Mouse (Mus musculus) gastrocnemius, postnatal 14 days (tissue): Measurements from ENCODE around the gene Gm47841. TPM values are rescaled to one million over a fixed set of nuclear protein-coding genes. Genes with fewer than 3 reads are reported as not detected.

ENCODE experiments used
- DNase-seq: peaks from one replicate; pipeline ENCODE4 v3.0.0; 2021; ENCODE audit warnings: mixed read lengths
- intact Hi-C: fragments of 180-260 bp; cut with DNase I; formaldehyde crosslinking; loops from one replicate; pipeline ENCODE4 v1.15.1; 2025; ENCODE audit warnings: low total_unique reads
- long read RNA-seq, 2 experiments: library from polyadenylated mRNA; stranded (forward); transcript quantifications; one replicate each; pipeline ENCODE4 v2.0.0; 2021
- total RNA-seq, 2 experiments: library from RNA; stranded (reverse); gene quantifications; 2 replicates each; pipeline ENCODE4 v1.2.3; 2021

The Gm47841 gene
- not detected for total RNA-seq
- long read RNA-seq, experiment 1 = 0 reads
- long read RNA-seq, experiment 2 = 0 reads

DNA sequence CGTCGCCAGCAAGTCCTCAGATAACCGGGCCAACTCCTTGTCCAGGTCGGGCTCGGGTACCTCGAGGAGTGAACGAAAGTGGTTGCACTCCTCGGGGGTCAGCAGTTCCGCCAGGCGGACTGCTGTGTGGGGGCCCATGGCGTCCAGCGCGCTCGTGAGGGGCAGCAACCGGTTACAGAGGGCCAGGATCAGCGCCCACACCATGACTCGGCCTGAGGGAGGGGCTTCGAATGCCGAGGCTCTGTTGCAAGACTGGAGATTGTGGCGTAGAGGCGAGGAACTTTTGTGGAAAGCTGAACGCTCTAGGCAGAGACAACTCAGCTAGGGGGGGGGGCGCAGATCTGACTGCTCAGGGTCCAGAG is at the start of gene Gm47841:
TSS of gene Gm47841 (minus strand) at position 204 of the 362 bp plus-strand sequence.
- no peak for DNase-seq
- intact Hi-C loops = no loop called here

DNA sequence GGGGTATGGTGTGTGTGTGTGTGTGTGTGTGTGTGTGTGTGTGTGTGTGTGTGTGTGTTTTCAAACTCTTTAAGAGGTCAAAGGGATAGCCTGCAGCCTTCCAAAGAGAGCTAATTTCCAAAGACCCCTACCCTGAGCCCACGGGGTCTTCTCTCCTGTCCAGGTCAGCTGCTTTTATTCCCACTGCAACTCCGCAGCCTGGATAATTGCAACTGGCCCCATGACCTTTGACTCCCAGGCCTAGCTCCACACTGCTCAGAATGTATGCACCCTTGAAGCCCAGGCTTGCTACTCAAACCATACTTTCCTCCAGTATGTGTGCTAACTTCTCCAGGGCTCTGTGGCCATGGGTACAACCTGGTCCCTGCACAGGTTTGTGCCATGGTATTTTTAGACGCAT is 48.2 kb upstream of the Gm47841 start:
- intact Hi-C loops = no loop called here
- DNase-seq = no peak

DNA sequence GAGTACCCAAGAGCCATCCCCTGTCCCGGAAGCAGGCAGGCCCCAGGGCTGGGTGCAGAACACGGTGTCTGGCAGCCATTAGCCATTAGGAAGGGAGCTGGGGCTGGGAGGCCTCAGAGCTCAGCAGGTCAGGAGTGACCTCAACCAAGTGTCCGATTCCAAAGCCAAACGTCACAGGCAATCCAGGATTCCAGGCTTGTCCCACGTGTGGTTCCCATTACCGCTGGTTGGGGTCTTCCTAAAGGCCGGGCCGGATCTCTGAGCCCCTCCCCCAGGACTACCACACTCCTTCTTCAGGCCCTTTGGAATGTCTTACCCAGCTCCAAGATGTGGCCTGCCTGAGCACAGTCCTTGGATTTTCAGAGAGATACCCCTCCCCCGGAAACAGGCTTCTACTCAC is 47.8 kb upstream of the Gm47841 start:
- intact Hi-C loops = no loop called here
- no peak for DNase-seq

DNA sequence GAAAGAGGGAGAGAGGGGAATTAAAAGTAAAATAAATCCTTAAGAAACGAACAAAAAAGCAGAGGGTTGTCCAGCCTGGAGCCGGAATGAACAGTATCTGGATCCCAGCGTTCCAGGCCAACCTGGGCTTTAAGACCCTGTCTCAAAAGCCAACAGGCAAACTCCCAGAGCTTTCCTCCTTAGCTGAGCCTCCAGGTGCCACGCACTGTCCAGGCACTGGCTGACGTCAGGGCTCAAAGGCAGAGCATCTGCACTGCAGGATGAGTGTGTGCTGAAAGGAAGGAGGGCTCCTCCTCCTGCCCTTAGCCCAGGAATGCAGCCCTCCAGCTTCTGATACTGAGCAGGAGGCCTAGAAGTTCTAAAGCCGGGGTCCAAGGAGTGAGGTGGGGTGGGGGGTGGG is 46.8 kb upstream of the Gm47841 start:
- intact Hi-C loops = no loop called here

DNA sequence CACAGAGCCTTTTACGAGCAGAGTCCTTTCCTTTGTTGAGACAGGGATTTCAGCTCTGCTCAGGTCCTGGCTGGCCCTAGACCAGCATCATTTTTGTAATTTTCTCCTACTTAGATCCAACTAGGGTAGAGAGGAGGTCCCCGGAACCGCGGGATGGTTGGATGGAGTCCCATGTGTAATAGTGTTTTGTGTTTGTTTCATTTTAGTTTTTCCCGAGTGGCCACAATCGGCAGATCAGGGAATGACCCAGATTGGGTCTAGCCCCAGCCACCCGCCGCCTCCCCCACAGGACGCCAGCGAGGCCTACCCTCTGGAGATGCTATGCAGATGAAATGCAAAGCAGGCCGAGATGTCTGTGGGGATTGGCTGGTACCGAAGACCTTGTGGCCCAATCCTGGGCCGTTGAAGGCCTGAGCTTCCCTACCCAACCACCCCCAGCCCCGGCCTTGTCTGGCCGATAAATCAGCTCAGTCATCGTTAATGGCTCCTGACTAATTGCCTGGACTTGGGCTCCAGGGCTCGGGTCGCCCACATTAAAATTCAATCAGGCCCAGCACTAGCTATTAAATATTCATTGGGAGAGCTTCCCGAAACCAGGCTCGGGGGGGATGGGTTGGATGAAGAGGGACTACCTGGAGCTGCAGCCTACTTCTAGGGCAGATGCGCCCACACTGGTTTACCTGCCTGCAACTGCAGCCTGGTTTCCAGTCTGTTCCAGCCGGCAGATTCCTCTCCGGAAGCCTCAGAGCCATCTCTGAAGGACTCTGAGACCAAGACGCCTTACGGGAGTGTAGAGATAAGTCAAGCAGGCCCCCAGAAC is 45.8 kb upstream of the Gm47841 start:
- intact Hi-C loops = no loop called here
- DNase-seq = no peak

More for the DNA sequence above, 46.8 kb upstream of the Gm47841 start:
- no peak for DNase-seq

DNA sequence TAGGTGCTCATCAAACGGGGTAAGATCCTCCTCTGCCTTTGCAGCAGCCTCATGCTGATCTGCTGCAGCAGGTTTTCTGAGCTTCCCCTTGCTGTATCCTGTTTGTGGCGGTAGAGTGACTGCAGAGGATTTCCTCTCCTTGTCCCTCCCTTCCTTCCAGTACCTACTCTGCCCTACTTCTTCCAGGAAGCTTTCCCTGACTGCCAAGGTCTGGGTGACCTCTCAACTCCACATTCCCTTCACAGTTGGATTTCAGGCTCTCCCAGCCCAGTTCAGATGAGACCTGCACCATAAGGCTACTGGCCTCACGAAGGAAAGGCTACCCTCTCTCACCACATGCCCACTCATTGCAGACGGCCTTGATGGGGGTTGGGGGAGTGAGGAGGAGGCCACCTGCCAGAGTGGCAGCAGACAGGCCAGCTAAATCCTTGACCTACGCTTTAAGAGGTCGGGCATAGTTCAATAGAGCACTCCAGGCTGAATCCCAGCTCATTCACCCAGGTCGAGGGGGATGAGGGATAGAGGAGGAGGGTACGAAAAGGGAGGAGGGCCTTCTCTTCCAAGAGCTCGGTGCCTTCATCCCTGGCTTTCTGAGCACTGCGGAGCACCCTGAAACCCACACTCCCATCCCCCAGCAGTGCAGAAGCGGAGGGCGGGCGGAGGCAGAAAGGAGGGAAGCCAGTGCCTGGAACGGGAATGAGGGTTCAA is 45.1 kb upstream of the Gm47841 start:
- DNase-seq = no peak
- intact Hi-C loops = no loop called here

DNA sequence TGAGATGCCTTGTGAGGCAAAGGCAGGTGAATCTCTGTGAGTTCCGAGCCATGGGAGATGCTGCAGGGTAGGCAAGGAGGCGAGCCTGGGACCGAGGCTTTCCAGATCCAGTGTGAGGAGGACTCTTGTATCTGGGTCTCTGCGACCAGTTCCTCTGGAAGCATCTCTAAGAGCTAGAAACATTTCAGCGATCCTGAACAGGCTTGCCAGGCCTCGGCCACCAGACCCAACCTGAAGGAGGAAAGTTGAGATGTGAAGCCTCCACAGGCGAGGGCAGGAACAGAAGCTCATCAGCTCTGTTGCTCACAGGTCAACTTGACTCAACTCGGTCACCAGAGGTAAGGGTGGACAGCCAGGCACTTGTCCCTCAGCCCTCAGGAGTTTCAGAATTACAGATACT is 44.4 kb upstream of the Gm47841 start:
- no peak for DNase-seq
- intact Hi-C loops = no loop called here

DNA sequence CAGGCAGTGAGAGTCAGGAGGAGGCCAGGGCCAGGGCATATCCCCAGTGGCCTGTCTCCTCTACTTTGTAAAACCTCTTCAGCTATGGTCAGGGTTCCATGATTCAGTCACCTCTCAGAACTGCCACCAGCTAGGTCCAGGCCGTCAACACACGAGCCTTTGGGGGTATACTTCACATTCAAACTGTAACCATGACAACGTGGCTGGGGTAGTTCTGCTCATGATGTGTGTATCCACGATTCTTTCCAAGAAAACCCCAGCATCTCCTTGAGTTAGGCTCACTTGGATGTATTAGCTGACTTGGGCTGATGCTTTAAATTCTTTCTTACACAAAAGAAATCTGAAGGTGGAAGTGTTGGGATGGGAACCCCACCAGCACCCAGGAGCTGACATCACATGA is 41.1 kb upstream of the Gm47841 start:
- DNase-seq = no peak
- intact Hi-C loops = no loop called here

DNA sequence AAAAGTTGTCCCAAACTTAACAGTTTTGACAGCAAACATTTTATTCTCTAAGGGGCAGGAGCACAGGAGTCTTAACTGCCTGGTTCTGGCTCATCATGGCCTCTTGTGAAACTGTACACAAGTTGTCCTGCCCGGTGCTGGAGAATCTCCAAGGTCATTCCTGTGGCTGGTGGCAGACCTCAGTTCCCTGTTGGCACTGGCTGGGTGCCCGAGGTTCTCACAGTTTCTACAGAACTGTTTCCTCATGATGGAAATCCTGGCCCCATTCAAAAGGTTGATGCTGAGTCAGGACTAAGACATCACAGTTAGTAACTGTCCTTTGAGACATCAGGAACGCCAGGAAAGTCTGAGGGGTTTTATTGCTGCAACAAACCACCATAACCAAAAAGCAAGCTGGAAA is 39.8 kb upstream of the Gm47841 start:
- intact Hi-C loops = no loop called here
- peak; percentile 63 for DNase-seq

DNA sequence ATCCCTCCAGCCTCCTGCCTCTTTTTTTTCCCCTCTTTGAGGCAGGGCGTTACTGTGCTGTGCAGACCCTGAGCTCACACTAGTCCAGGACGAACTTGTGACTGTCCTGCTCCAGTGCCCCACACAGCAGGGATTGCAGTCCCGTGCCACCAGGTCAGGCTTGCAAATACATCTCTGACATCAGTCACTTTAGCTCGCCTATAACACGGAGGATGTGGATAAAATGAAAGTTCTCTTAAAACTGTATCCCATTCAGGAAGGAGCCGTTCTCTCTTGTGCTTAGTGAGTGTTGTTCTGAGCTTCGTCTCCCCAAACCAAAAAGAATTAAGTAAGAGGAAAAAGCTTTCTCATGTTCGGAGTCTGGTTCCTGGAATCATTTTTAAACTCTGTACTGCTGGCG is 39.3 kb upstream of the Gm47841 start:
- intact Hi-C loops = no loop called here
- DNase-seq = no peak

DNA sequence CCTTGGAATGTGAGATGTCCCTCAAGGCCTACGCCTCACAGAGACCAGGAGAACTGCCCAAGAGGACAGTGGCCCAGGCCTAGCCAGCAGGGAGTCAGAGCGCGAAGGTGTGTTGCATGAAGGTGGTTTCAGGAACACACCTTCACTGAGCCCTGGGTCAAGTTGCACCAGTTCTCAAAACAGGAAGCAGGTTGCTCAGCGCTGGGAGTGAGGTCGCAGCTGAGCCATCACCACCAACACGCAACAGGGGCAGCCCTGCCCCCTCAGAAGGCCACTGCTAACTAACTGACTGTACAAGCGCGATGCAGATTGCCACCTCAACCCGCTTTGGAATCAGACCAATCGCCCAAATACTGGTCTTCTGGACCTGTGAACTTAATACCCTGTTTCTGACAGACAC is 37.3 kb upstream of the Gm47841 start:
- intact Hi-C loops = no loop called here

DNA sequence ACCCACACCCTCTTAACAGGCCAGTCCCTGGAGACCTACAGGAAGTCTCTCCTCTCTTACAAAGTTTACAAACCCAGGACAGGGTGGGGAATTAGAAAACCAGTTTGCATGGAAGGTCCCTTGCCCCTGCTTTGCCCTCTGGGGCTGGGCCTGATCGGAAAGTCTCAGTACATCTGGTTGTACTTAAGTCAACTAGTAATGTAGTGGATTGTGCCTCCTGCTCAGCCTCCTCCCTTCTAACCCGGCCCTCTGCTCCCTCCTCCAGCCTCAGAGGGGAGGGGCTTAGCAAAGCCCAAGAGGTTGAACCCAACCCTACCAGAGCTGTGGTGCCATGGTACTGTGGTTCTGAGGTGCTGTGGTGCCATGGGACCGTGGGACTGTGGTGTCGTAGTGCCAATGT is 35.0 kb upstream of the Gm47841 start:
- peak; percentile 40 for DNase-seq
- intact Hi-C loops = no loop called here

More for the DNA sequence above, 37.3 kb upstream of the Gm47841 start:
- DNase-seq = no peak

DNA sequence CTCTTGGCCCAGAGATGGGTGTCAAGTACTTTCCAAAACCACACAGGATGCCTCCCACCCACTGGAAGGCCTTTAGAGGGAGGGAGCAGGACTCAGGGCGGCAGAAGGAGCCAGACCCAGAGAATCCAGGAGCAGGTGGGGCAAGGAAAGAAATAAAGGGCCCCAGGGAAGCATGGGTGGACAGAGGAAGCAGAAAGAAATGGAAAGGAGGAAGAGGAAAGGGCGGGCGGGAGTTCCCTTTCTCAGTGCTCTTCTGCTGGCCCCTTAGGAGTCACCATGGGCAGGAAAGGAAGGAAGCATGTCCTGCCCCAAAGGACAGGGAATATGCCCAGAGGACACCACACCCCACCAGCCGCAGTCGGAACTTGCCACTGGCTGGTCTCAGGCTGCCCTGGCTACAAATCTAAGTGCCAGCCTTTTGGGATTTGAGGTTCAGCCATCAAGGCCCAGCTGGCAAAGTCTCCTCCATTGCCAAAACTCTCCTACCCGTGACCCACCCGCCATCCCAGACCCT is 33.9 kb upstream of the Gm47841 start:
- intact Hi-C loops = no loop called here
- no peak for DNase-seq

DNA sequence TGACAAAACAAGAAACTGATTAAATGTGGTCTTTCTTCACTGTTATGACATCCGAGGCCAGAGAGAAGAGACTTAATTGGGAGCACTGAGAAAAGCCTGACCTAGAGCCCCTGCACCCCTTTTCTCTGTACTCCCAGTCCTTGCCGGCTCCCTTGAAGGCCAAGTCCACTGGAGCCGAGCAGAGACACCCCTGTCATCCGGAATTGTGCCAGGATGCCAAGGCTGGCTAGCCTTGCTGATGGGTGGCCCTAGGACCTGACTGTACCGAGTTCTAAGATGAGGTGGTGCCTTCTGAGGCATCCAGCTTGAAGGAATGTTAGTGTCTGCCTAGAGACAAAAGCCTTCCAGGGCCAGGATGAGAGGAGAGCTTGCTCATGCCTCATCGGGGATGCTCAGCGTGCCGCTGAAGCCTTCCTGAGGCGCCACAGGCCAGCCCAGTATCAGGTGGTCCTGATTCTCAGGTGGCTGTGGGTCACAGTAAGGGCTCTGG is 32.9 kb upstream of the Gm47841 start:
- DNase-seq = no peak
- intact Hi-C loops = no loop called here

DNA sequence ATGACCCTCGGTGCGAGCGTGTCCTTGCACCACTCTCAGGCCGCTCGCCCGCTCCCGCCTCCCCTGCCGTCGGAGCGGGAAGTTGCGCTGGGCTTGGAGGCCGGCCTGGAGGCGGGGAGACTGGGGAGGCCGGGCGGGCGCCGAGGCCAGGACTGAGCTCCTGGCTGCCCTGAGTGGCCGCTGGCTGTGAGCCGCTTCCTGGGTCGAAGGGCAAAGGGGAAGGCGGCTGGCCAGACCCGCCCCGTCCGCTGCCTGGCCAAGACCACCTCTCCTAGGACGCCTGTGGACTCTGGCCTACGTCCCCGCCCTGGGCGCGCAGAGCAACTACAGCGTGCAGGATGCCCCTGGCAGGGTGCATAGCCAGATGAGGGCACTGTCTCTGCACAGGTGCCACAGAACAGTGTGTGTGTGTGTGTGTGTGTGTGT is 31.5 kb upstream of the Gm47841 start:
- intact Hi-C loops = no loop called here

DNA sequence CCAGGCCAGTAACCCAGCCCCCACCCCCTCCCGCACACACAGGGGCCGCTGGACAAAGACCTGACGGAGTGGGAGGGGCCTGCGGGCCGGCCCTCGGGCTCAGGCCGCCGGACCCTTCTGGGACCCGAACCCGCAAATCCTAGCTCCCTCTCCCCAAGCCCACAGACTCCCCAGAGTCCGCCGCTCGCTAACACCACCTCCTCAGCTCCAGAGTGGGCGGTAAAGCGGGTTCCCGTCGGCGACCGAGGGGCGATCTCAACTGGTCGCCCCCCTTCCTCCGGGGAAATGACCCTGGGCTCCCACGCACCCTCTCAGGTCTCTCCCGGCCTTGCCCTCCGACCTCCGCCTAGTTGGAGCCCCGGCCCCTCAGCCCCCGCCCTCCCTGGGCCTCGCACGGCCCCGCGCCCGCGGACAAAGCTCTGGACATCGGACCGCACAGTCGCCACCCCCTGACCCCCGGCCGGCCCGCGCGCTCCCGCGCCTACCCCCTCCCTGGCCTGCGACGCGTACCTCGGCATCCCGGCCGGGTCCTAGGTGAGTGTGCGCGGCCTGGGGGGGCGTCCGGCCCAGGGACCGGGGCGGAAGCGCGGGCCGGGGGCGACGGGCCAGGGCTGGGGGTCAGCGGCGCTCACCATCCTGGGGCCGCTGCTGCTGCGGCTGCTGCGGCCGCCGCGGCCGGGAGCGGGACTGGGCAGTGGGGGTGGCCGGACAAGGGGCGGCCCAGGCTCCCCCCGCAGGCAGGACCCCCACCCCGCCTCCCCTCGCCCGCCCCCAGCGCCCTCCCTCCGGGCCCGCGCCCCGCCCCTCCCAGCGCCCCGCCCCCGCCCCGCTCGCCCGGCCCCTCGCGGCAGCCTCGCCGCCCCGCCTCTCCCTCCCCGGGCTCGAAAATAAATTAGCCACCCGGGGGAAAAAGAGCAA is 30.9 kb upstream of the Gm47841 start, which contains the start of gene Fignl2:
TSS of gene Fignl2 (minus strand) at position 755 of the 918 bp plus-strand sequence.
- peak; percentile 45 for DNase-seq
- intact Hi-C loops = no loop called here

More for the DNA sequence above, 31.5 kb upstream of the Gm47841 start:
- peak; percentile 90 for DNase-seq

DNA sequence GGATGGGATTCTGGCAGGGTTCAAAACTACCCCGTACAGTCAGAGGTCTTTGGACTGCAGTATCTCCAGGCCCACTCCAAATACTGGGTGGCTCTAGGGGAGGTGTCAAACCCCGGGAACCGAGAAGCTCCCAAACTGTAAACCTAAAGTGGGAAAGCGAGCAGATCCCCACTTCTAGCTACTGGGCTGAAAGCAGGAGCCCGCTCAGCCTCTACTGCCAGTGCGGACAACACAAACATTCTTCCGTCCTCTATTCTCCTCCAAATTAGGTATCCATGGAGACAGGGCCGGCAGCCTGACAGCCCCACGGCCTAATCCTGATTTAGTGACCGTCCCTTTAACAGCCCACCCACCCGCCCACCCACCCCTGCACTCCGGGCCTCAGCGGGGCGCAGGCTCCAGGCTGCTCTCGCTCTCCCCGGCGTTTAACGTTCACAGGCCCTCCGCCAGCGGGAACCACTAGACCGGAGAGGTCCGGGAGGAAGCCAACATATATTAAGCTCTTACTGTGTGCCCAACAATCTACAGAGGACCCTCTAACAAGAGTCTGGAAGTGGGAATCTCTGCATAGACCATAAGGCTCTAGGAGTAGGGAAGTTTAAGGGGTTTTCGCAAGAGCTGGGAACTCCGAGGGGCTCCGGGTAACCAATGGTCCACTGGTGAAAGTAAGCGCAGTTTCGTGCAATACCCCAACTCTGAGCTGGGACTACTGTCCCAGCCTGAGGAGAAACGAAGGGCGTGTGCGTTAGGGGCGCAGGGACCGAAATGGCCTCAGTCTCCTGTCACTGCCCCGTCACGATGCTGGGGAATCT is 30.0 kb upstream of the Gm47841 start:
- intact Hi-C loops = no loop called here
- no peak for DNase-seq

DNA sequence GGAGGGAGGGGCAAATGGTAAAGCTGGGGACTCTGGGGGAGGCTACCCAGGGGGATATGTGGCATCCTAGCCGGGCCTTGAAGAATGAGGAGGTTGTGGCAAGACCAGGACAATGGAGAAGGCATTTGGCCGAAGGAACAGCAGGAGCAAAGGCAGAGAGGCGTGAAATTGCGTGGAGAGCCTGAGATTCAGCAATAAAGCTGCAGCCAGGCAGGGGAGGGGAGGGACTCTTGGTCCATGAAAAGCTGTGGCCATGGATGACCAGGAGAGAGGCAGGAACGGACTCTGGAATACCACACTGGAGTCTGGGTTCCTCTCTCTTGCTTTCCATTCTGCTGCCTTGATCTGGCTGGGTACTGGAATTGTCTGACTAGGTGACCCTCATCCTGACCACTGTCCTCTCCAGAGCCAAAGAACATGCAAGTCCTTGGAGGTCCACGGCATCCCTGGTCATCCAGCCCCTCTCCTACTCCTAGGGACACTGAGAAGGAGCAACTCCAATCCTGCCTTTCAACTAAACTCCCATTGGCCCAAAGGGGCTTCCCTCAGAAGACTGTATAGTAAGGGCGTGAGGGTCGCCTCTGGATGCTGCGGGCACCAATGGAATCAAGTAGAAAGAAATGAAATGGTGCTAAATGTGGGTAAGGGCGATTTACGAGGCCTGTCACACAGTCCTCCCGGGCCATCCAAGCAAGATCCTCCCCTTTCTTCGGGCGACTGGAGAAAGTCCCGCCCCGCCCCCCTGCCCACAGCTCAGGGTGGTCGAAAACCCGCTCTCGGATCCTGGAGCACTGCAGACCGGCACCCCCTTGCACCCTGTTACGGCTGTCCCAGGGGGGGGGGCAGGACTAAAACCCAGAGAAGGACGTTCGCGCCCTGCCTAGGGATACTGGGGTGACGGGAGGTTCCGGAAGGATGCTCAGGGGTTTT is 29.1 kb upstream of the Gm47841 start:
- intact Hi-C loops = no loop called here
- no peak for DNase-seq
